Mouse (Mus musculus) layer of hippocampus, adult 9-11 months (tissue): ENCODE data around the gene Mpp4.

Experiments used
- DNase-seq: peaks from one replicate; pipeline ENCODE4 v3.0.0; 2022

The Mpp4 gene

GRCm38 (mm10) chr1:59166232-59166905 is 3.2 kb upstream of the Mpp4 start:
- DNase-seq: no peak

GRCm38 (mm10) chr1:59163918-59164317 is 729 bp upstream of the Mpp4 start:
- DNase-seq: no peak

GRCm38 (mm10) chr1:59162309-59163024 is 722 bp downstream of the Mpp4 start:
- no peak for DNase-seq

- DNase-seq: no peak
Observed at GRCm38 (mm10) chr1:59161396-59161795, 1.8 kb downstream of the Mpp4 start.

DNA sequence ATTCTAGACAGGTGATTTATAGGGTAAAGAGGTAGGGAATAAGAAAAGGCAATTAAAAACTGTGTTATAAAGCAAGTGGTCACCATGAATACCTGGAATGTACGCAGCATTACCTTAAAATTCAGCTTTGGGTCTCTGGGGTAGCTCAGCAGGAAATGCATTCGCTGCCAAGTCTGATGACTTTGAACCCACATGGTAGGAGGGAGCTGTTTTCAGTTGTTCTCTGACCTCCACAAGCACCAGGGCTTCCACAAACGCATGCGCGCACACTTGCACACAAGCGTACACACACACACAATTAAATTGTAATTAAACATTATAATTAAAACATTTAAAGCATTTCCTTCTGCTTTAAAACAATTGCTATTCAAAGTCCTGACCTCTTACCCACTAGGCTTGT is 2.3 kb downstream of the Mpp4 start:
- DNase-seq: no peak

DNA sequence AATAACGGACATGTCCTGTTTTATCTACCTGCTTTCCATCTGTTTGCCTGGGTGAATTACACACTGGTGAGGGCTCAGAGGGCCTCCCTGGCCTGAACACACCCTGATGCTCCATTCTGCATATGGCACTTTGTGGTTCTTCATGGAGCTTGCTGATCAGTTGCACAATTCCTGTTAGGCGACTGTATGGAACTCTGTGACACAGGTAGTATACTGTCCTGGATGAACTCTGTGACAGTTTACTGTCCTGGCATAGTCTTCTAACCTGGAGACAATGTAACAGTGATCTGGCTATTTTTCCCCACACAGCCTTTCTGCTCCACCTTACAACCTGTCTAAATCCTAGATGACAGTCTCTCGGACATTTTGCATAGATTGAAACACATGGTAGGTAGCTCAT is 4.1 kb downstream of the Mpp4 start:
- no peak for DNase-seq

DNA sequence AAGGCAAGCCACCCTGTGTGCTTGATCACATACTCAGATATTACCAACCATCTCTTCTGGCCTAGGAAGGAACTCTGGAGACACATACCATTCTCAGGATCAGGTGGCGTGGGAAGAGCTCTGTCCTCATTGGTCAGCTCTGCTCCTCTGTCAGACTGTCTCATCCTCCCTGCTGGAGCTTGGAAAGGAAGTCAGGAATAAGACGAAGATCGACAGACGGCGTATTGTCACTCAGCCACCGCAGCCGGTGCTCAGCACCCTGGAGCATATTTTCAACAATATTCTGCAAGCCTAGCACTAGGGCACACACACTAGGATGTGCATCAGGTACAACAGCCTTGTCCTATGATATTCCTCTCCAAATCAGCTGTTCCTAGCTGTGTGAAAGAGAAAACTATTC is 4.7 kb downstream of the Mpp4 start:
- DNase-seq: peak; percentile 16

DNA sequence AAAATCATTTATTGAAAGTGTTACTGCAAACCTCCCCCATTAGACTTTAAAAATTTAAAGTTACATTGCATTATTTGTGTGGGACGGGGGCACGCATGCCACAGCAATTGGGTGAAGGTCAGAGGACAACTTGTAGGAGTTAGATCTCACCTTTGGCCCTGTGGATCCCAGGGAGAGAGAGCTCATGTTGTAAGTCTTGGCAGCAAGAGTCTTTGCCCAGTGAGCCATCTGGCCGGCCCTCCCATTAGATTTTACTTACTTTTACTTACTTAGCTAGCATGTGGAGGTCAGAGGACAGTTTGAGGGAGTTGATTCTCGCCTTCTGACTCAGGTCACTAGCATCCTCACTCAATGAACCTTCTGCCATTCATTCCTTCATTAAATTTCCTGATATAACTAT is 5.3 kb downstream of the Mpp4 start:
- no peak for DNase-seq

GRCm38 (mm10) chr1:59152346-59152745 is 10.8 kb downstream of the Mpp4 start:
- DNase-seq: no peak

- no peak for DNase-seq
Observed at GRCm38 (mm10) chr1:59150542-59150941, 12.6 kb downstream of the Mpp4 start.

GRCm38 (mm10) chr1:59144543-59144942 is 18.6 kb downstream of the Mpp4 start:
- no peak for DNase-seq

DNA sequence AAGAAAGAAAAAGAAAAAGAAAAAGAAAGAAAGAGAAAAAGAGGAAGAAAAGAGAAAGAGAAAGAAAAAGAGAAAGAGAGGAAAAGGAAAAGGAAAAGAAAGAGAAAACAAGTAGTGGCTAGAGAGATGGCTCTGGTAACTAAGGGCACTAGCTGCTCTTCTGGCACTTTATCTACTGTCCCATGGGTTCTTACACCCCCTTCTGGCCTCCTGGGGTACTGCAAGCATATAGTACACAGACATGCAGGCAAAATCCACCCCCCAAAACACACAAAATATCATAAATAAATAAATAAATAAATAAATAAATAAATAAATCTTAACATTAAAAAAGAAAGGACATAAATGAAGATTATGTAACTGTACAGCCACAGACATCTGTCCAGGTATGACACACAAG is 20.4 kb downstream of the Mpp4 start:
- DNase-seq: no peak

DNA sequence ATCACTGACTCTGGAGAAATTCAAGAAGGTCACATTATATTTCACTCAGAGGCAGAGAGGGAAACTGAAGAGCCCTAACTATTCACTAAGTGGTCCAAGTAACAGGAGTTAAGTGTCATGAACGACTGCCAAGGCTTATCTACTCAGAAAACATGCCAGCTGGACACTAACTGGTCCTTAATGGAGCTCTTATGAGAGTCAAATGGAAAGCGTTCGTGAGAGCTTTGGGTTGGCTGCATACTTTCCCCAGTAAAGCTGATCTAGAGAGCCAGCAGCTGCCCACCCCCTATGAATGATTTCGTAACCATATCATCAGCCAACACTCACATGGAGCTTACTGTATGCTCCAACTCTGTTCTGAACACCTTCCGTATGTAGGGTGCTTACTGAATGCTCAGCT is 28.8 kb downstream of the Mpp4 start:
- no peak for DNase-seq

DNA sequence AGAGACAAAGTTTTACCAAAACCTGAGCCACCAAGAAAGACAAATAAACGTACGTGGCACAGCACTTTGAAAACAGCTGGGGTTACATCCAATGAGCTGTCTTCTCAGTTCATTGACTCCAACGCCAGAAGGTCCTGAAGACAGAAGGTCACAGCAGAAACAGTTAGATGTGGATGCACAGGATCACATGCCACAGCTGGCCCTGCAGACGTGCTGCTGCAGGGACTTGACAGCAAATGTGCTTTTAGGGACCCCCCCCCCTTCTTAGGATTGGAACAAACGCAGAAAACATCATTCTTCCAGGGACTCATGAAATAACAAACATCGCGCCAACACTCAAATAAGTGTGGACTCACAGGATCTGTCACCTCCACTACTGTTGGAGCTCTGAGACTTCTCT is 34.3 kb downstream of the Mpp4 start:
- no peak for DNase-seq

DNA sequence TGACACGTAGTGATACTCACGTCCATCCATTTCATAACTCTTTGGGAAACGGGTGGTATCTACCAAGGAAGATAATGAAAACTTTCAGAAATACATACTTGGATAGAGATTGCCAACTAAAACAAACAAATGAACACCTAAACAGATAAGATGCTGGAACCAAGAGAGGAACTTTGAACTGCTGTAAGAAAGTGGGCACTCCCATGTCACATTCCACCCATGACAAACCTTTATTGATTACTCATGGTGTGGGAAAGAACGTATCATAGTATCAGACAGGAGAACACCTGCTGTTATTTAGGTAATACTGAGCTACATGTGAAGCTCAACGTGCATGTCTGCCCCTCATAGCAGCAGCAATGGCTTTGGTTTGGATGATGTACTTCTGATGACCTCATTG is 37.6 kb downstream of the Mpp4 start:
- DNase-seq: no peak

DNA sequence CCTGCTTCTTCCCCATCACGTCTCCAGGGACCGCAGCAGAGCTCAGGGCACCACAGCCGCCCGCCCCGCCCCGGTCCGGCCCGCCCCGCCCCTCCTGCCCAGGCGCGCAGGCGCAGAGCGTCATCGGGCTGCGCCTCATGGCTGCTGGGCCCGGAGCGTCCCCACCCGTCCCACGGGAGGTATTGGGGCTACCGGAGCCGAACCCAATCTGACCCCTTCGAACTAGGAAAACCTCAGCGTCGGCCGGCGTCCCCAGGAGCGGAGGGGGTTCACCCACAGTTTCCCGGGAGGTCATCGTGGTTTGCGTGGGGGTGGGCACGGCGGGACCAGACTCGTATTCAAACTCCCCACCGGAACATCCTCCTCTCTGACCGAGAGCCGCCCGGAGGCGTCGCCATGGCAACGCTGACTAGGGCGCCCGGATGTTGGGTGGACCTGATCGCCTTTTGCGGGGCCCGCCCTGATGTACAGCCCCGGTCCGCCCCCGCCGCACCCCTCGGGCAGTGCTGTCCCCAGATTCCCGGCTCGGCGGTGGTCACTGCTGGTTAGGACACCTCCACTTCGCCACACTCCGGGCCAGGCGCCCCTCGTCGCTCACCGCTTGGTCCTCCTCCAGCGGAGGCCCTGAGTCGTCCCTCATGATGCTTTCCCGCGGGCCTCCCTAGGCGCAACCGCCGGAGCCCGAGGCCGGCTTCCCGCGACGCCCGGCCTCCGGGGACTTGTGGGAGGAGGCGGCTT is 43.3 kb downstream of the Mpp4 start, which contains the start of gene Tmem237:
Gene Tmem237, minus strand, starts transcription at position 689 of the 738 bp plus-strand sequence.
- peak; percentile 95 for DNase-seq

DNA sequence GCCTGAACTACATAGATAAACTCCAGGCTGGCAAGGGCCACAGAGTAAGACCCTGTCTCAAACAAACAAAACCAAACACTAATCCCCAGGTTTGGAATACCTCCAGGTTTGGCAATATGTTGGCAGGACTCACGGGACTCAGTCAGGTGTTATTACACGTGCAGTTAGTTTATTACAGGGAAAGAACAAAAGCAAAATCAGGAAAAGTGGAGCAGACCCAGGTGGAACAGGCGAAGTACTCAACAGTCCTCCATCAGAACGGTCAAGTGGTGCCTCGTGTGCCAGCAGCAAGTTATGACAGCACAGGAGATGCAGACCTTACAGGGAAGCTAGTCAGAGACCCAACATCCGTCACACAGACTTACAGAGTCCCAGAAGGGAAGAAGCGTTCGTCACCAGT is 52.7 kb downstream of the Mpp4 start:
- no peak for DNase-seq

GRCm38 (mm10) chr1:59102071-59102470 is 61.1 kb downstream of the Mpp4 start:
- no peak for DNase-seq

GRCm38 (mm10) chr1:59101020-59101419 is 62.2 kb downstream of the Mpp4 start:
- DNase-seq: no peak

- DNase-seq: no peak
Observed at GRCm38 (mm10) chr1:59094705-59095104, 68.5 kb downstream of the Mpp4 start, which contains the start of gene C2cd6. TSS of gene C2cd6 (minus strand) at chr1:59094900.
